Mouse (Mus musculus) olfactory bulb, adult 2 months (tissue): Measurements from ENCODE around the gene Lama5.

Source experiments
- CTCF ChIP-seq: fragments of 200-500 bp; IDR thresholded peaks from 2 replicates; pipeline ENCODE4 v1.5.1; 2012; ENCODE audit warnings: low read depth, mild to moderate bottlenecking, low read length, moderate library complexity; ENCODE audit not compliant: insufficient read depth
- POLR2A ChIP-seq: fragments of 200-500 bp; IDR thresholded peaks from 2 replicates; pipeline ENCODE4 v1.6.1; 2012; ENCODE audit warnings: mild to moderate bottlenecking, low read depth, low read length, moderate library complexity; ENCODE audit not compliant: insufficient read depth

- no peak for TF ChIP-seq CTCF
- no peak for TF ChIP-seq POLR2A
Measured at GRCm38 (mm10) chr2:180254436-180255209, 29.0 kb upstream of the Lama5 start.
